Mouse (Mus musculus): ENCODE measurements around the gene Thy1. TPM values are rescaled to one million over a fixed set of nuclear protein-coding genes. Genes with fewer than 3 reads are reported as not detected.
A peak's percentile ranks its signal among the peaks of the same experiment; 100 is the strongest.

Thy1 gene
- total and polyA plus RNA-seq, 3 experiments = 6.6 to 32.3 (median 15.5) TPM

DNA sequence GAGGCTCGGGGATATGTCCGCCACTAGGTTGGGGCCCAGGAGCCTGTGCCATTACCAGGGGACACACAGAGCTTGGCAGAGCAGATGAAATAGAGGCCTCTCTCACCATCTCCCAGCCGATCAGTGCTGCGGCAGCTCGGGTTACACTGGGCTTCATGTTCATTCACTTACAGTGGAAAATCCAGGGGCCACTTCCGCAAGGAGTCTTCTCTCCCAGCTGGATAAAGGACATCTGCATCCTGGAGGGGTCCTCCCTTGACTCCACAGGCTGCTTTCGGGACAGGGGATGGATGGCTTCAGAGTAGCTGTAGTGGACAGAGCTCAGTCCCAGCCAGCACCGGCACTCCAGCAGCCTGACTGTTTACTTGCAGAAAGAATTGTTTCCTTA lies 27.7 kb downstream of the Thy1 start:
- Histone ChIP-seq H3K4me3 (peak overlapping the region; percentile 39), H3K4me1 (ENCODE audit: control insufficient read depth, insufficient read depth, low read length) (peaks cover 3% of the 10 kb centered on the region; the same call in 1 of the 2 replicates), H3K79me2 (replicated peaks; ENCODE audit: control insufficient read depth, insufficient read depth, low read length) (no peaks in the 10 kb centered on the region), H3K27me3 (ENCODE audit: control insufficient read depth, insufficient read depth, low read length) (no peaks in the 10 kb centered on the region), H3K9ac (ENCODE audit: low read depth, low read length) (peak overlapping the region; percentile 58), H3K36me3 (ENCODE audit: control insufficient read depth, insufficient read depth, low read length) (no peaks in the 10 kb centered on the region), H3K27ac (peak overlapping the region; percentile 80)
- intact Hi-C loops (cut with DNase I) = loop anchor here (5.0 kb wide), 1 partner anchor 36 kb away; the partner anchor contains the start of gene C1qtnf5
- TF ChIP-seq POLR2A (IDR thresholded peaks at IDR 0.05; ENCODE audit: insufficient read depth, low read depth, low read length) (no peak), CTCF (IDR thresholded peaks at IDR 0.05) (no peak), EP300 (IDR thresholded peaks at IDR 0.05; ENCODE audit: insufficient read depth, low read depth, low read length) (no peak)
- DNase-seq = no peak
- 37% methylated on average over 8 of the region's 8 CpGs for WGBS

- Histone ChIP-seq H3K4me3 (peak overlapping the region; percentile 2; the same call in 1 of the 2 replicates), H3K27ac (peak overlapping the region; percentile 80), H3K4me1 (ENCODE audit: control insufficient read depth, insufficient read depth, low read length) (peaks cover 4% of the 10 kb centered on the region; the same call in 1 of the 2 replicates), H3K79me2 (replicated peaks; ENCODE audit: control insufficient read depth, insufficient read depth, low read length) (no peaks in the 10 kb centered on the region), H3K27me3 (ENCODE audit: control insufficient read depth, insufficient read depth, low read length) (no peaks in the 10 kb centered on the region), H3K36me3 (ENCODE audit: control insufficient read depth, insufficient read depth, low read length) (peaks cover under 1% of the 10 kb centered on the region; the same call in 1 of the 2 replicates), H3K9ac (ENCODE audit: low read depth, low read length) (peak overlapping the region; percentile 20)
- WGBS = 28% methylated on average over 11 of the region's 11 CpGs
- TF ChIP-seq EP300 (IDR thresholded peaks at IDR 0.05; ENCODE audit: insufficient read depth, low read depth, low read length) (no peak), CTCF (IDR thresholded peaks at IDR 0.05) (no peak), POLR2A (IDR thresholded peaks at IDR 0.05; ENCODE audit: insufficient read depth, low read depth, low read length) (no peak)
- intact Hi-C loops (cut with DNase I) = loop anchor here (5.0 kb wide), 1 partner anchor 35 kb away; the partner anchor contains the start of gene C1qtnf5
- peak; percentile 50 to 61 for DNase-seq
Observed at GRCm38 (mm10) chr9:44071914-44072598, 28.9 kb downstream of the Thy1 start.

- no peaks in the 10 kb centered on the region for H3K79me2 ChIP-seq (replicated peaks; ENCODE audit: control insufficient read depth, insufficient read depth, low read length)
- intact Hi-C loops (cut with DNase I) = loop anchor here (5.0 kb wide), 1 partner anchor 35 kb away; the partner anchor contains the start of gene C1qtnf5
- DNase-seq = peak; percentile 65 to 77
- H3K36me3 ChIP-seq (ENCODE audit: control insufficient read depth, insufficient read depth, low read length) = peaks cover 2% of the 10 kb centered on the region; the same call in 1 of the 2 replicates
- WGBS = 21% methylated on average over 4 of the region's 4 CpGs
- TF ChIP-seq CTCF (IDR thresholded peaks at IDR 0.05) = no peak
- TF ChIP-seq EP300 (IDR thresholded peaks at IDR 0.05; ENCODE audit: insufficient read depth, low read depth, low read length) = 0 out of 2 replicates have a peak, but pooled peaks have one; percentile 51
- no peak; the same call in 1 of the 2 replicates for TF ChIP-seq POLR2A (IDR thresholded peaks at IDR 0.05; ENCODE audit: insufficient read depth, low read depth, low read length)
- H3K27me3 ChIP-seq (ENCODE audit: control insufficient read depth, insufficient read depth, low read length) = no peaks in the 10 kb centered on the region
- H3K9ac ChIP-seq (ENCODE audit: low read depth, low read length) = peak overlapping the region; percentile 20
- H3K4me3 ChIP-seq = peak overlapping the region; percentile 4; the same call in 1 of the 2 replicates
- H3K4me1 ChIP-seq (ENCODE audit: control insufficient read depth, insufficient read depth, low read length) = peaks cover 4% of the 10 kb centered on the region; the same call in 1 of the 2 replicates
- H3K27ac ChIP-seq = peak overlapping the region; percentile 80
Observed at GRCm38 (mm10) chr9:44072599-44072915, 29.4 kb downstream of the Thy1 start.

DNA sequence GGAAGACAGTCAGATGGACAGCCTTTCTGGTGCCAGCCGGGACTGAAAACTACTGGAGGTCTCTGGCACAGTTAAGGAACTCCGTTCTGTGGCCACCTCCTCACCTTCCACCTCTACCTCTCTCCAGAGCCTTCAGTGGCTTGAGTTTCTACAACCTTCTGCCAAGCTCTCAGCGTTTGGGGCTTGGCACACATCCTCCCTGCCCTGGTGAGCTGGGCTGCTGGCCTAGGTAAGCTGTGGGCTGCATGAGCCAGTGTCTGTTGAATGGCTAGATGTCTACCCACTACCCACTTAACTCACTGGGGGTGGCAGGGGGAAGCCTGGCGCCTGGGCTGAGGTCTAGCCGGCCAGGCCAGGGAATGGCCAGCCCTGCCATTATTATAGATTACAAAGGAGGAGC lies 29.9 kb downstream of the Thy1 start:
- Histone ChIP-seq H3K79me2 (replicated peaks; ENCODE audit: control insufficient read depth, insufficient read depth, low read length) (no peaks in the 10 kb centered on the region), H3K4me3 (peak overlapping the region; percentile 4; the same call in 1 of the 2 replicates), H3K9ac (ENCODE audit: low read depth, low read length) (peak overlapping the region; percentile 56), H3K27ac (peak overlapping the region; percentile 80), H3K4me1 (ENCODE audit: control insufficient read depth, insufficient read depth, low read length) (peaks cover 3% of the 10 kb centered on the region; the same call in 1 of the 2 replicates), H3K36me3 (ENCODE audit: control insufficient read depth, insufficient read depth, low read length) (peaks cover 2% of the 10 kb centered on the region; the same call in 1 of the 2 replicates), H3K27me3 (ENCODE audit: control insufficient read depth, insufficient read depth, low read length) (no peaks in the 10 kb centered on the region)
- WGBS = 45% methylated on average over 5 of the region's 5 CpGs
- TF ChIP-seq CTCF (IDR thresholded peaks at IDR 0.05) = no peak
- TF ChIP-seq POLR2A (IDR thresholded peaks at IDR 0.05; ENCODE audit: insufficient read depth, low read depth, low read length) = no peak
- TF ChIP-seq EP300 (IDR thresholded peaks at IDR 0.05; ENCODE audit: insufficient read depth, low read depth, low read length) = no peak
- intact Hi-C loops (cut with DNase I) = loop anchor here (5.0 kb wide), 1 partner anchor 34 kb away; the partner anchor contains the start of gene C1qtnf5
- DNase-seq = peak; percentile 38 to 62

GRCm38 (mm10) chr9:44074395-44075275 lies 31.5 kb downstream of the Thy1 start:
- TF ChIP-seq POLR2A (IDR thresholded peaks at IDR 0.05; ENCODE audit: insufficient read depth, low read depth, low read length) = no peak
- no peak for TF ChIP-seq EP300 (IDR thresholded peaks at IDR 0.05; ENCODE audit: insufficient read depth, low read depth, low read length)
- TF ChIP-seq CTCF (IDR thresholded peaks at IDR 0.05) = peak; percentile 74
- H3K4me3 ChIP-seq = no peak overlapping the region
- no peak for DNase-seq

More at GRCm38 (mm10) chr9:44074395-44075275, 31.5 kb downstream of the Thy1 start:
- Histone ChIP-seq H3K4me1 (ENCODE audit: control insufficient read depth, insufficient read depth, low read length) (peaks cover 11% of the 10 kb centered on the region), H3K36me3 (ENCODE audit: control insufficient read depth, insufficient read depth, low read length) (peaks cover 2% of the 10 kb centered on the region; the same call in 1 of the 2 replicates), H3K79me2 (replicated peaks; ENCODE audit: control insufficient read depth, insufficient read depth, low read length) (no peaks in the 10 kb centered on the region), H3K27ac (no peak overlapping the region), H3K27me3 (ENCODE audit: control insufficient read depth, insufficient read depth, low read length) (no peaks in the 10 kb centered on the region), H3K9ac (ENCODE audit: low read depth, low read length) (no peak overlapping the region)
- intact Hi-C loops (cut with DNase I) = loop anchor here (5.0 kb wide), 1 partner anchor 33 kb away; the partner anchor contains the start of gene C1qtnf5
- WGBS = 66% methylated on average over 9 of the region's 9 CpGs
